Mouse (Mus musculus): ENCODE measurements around the gene Astl.

Astl gene

DNA sequence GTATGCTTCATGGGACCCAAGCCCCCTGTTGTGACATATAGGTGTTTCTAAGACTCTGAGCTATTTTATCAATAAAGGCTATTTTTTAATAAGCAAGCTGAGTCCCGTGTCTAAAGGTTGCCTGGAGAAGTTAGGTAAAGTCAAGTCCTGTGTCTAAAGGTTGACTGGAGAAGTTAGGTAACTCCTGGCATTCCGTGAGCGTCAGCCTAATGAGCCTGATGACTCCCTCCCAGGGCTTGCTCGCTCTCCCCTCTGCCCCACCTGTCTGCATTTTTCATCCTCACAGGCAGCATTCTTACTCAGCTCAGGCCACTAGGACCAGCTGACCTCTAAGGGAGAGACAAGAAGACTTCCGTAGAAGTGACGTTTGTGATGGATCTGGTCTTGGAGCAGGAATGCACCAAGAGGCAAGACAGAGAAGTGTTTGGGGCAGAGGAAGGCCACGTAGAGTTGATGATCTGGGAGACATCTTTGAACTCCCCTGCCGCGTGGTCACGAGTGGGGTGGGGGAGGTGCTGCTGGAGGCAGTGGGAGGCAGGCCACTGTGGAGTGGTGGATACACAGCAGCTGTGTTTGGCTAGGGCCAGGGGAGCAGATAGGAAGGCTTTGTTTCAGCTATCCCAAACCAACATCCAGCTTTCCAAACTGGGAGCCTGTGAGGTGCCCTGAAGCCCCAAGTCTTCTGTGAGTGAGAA, 28.8 kb downstream of the Astl start:
- DNase-seq (ENCODE audit: low spot score), result no peak

DNA sequence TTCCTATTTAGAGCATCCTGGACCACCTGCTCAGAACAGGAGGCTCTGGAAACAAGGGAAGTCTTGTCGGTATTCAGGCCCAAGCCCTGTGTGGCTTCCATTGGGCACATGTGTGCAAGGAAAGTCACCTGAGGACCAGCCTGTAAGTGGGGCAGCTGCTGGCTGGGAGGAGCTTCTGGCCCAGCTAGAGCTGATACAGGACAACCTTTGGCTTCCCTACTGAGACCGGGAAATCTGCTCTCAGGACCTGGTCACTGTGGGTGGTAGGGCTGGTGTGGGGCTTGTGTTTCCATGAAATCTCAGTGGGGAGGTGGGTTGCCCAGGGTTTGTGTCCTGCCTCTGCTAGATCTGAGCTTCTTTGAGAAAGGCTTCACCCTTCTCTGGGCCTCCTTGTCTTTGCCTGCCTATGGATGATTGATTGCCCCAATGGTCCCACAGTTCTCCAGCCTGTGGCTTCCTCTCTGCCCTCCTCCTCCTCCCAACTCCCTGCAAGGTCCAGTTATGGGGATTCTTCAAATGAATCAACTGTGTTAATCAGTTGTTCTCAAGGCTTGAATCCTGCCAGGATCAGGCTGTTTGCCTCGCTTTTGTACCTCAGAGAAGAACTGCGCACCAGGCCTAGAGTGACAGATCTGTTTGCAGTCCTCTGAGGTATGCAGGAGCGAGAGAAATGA, 31.4 kb downstream of the Astl start:
- DNase-seq (ENCODE audit: low spot score), result no peak

DNA sequence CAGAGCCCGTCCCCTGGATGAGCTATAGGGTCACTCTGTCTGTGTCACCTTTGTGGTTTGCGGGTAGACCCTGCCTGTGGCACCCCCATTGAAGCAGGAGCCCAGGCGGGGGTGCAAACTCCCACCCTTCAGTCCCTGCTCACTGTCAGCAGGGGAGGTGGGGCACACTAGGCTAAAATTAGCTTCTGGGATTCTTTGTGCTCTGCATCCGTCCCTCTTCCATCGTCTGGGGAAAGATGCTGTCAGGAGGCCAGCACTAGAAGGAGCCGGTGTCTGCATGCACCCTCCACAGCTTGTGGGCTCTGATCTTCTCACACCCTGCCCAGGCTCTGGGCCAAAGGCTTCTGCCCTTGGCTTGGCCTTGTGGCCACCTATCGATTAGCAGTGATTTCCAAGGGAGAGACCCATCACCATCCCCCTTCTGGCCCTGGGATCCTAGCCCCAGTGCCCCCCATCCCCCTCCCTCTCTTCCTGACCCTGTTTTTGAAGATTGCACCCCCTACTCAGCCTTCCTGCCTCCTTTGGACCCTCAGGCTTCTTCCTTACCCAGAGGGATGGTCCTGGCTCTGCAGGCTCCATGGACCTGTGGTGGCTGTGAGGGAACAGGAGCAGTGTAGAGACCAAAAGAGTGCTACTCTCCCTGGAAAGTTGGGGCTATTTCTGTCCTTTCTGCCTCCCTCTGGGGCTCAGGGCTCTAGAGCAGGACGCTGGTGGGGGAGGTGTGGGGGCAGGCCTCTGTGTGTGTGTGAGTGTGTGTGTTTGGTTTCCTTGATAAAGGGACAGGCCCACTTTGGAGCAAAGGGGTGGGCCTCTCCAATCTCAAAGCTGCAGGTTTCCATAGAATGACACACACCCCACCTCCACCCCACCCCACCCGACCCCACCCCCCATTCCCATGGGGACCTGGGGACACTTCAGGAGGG, 32.4 kb downstream of the Astl start:
- DNase-seq (ENCODE audit: low spot score), result no peak

DNA sequence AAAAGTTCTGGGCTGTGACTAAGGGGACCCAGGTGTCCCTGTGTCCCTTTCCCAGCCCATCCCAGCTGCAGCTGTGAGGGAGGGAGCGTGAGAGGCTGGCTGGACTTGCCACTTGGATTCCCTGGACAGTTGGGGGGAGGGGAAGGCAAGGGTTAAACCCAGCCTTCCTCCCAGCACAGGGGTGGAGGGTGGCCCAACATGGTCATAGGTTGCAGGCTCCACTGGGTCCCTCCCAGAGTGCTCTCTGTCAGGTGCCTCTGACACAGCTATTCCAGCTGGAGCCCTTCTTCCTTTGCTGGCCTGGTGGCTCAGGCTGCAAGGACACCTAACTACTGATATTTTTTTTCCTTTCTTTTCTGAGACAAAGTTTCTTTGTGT, 33.0 kb downstream of the Astl start:
- no peak for DNase-seq (ENCODE audit: low spot score)

DNA sequence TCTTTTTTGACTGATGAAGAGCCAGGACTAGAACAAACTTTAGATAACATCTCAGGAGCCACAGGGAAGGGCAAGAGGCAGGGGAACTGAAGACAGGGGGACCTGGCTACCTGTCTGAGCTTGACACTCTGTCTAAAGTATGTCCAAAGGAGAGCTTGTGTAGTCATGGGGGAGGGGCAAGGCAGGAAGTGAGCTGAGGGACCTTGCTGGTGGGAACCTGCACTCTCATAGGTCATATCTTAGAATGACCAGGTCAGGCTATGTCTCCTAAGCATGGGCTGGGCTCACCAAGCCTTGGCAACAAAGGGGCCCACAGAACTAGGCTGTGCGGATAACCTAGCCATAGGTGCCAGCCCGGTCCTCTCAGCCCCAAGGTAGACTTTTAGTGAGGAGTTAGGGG, 33.6 kb downstream of the Astl start:
- DNase-seq (ENCODE audit: low spot score), result no peak

DNA sequence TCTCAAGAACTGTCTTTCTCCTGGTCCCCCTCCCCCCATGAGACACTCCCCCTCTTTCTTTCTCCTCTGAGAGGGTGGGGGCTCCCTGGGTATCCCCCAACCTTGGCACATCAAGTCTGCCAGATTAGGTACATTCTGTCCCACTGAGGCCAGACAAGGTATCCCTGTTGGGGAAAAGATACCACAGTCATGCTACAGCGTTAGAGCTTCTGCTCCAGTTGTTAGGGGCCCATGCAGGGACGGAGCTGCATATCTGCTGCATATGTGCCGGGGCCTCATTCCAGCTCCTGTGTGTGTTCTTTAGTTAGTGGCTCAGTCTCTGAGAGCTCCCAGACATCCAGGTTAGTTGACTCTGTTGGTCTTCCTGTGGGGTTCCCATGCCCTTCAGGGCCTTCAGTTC, 35.7 kb downstream of the Astl start:
- DNase-seq (ENCODE audit: low spot score), result no peak

DNA sequence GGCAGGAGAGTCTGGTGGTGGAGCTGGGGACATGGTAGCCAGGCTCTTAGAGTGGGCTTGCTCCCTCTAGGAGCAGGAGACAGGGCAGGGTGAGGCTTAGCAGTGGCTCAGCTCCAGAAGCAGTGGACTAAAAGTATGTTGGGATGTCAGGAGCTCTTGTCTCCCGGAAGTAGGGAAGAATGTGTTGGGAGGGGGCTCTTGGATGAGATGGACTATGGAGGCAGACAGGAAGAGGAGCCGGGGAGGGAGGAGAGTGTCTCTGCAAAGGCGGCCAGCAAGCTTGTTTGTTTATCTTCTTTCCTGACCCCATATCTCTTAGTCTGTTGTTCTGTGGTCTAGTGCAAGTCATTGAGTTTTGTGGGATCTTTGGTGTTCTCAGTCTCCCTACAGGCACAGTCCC, 36.6 kb downstream of the Astl start:
- no peak for DNase-seq (ENCODE audit: low spot score)

DNA sequence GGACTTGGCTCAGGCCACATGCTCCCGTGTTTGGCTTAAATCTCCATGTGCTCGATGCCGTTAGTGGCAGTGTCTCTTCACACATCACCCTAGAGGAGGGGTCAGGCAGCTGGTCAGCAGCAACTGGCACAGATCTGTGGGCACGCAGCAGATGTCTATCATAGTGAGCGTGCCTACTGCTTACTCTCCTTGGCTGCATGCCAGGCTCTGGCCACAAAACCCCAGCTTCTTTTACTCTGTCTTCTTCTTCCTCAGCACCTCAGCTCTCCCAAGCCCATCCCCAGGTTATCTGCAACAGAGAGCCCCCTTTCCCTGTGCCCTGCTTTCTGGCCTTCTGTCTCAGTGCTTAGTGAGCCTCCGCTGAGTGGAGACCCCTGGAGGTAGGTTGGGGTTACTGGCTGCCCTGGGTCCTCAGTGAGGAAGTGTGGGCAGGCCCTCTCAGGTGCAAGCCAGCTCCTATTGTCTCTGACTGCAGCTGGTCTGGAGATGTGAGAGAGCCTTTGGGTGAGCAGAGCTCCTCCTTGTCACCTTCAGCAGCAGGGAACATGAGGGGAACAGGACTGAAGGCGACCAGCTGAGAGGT, 37.4 kb downstream of the Astl start:
- no peak for DNase-seq (ENCODE audit: low spot score)

DNA sequence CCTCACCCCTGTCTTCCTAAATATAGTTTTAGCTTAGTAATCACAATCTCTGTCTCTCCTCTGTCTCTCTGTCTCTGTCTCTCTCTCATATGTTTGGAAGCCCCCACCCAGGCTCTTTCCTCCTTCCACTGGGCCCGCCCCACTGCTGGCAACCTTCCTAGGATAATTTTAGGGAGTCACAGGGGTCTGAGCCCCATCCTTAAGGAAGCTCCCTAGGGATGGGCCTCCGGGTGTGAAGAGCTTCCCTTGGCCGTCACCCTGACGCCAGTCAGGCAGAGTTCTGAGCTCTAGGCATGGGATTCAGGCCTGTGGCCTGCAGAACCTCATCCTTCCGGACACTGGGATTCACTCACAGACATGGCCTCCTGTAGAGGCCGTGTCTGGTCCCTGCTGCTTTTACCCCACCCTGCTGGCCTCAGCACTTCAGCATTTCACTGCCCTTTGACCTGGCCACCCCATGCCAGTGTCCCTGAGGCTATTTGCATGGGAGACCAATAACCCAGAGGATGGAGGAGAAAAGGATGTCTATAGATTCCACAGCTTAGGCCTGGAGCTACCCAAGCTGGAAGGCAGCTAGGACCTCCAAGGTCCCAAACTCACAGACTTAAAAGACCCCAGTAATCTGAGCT, 38.1 kb downstream of the Astl start:
- DNase-seq (ENCODE audit: low spot score), result no peak

DNA sequence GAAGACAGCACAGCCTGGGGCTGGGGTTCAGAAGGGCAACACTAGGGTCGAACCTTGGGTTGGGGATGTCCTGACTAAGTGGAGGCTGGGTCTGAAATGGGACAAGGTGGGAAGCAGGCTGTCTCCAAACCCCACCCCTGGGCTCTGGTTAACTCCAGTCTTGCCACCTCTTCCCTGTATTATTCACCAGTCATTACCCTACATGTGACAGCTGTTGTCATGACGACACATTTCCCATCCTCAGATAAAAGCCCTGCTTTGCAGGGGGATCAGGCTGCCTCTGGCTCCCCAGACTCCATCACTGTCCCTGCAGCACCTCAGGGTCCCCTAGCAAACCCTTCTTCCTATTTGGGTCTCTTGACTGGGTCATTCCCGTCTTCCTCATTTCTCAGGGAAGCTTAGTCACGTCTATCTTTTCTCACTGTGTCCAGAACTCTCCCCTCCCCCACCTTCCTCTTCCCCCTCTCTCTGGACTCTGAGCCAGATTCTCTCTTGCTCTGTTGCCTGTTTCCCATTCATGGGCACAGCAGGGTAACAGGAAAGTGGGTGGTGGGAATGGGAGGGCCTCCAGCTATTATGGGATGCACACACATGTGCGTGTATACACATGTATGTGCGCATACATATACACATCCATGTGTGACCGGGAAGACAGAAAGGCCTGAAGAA, 39.6 kb downstream of the Astl start:
- no peak for DNase-seq (ENCODE audit: low spot score)

DNA sequence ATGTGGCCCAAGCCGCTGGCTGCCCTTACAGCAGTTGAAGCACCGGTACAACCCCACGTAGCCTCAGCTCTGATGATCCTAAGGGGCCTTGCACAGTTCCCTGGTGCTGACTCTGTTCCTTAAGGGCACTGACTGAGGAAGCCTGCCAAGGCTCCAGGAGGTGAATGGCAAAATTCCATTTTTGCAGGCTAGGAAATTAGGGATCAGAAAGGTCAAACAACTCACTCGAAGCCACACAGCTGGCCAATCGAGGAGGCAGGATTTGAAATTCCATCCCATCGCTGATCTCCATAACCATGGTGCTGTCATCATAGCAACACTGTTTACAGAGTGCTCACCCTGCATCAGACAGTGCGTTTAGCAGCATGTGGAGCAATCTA, 40.2 kb downstream of the Astl start:
- no peak for DNase-seq (ENCODE audit: low spot score)

DNA sequence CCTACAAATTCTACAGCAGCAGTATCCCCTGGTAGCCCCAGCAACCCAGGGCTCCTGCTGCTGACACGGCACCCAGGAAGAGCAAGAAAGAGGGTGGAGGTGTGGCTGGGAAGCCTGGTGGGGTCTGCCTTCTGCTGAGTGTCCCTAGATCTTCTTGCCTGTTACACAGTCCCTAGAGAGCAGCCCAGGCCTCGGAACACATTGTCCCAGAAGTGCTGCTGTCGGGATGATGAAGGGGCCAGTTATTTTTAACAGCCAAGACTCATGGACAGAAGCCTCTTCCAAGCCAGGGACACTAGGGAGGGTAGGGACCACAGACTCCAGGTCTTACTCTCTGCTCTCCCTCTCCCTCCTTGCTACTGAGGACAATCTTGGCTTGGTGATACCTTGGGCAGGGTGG, 40.8 kb downstream of the Astl start:
- DNase-seq (ENCODE audit: low spot score), result no peak

DNA sequence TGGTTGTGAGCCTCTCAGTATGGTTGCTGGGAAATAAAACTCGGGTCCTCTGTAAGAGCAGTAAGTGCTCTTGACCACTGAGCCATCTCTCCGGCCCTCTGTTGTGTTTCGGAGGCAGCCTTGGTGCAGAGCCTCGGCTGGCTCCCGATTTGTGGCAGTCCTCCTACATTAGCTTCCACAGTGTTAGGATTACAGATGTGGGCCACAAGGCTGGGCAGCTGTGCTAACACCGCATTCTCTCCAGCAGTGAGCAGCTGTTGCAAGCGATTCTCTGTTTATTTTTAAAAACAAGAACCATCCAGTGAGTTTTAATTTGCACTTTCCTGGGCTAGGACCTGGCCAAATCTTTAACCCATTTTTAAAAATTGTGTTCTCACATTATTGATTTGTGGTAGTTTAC, 45.4 kb downstream of the Astl start:
- no peak for DNase-seq (ENCODE audit: low spot score)

DNA sequence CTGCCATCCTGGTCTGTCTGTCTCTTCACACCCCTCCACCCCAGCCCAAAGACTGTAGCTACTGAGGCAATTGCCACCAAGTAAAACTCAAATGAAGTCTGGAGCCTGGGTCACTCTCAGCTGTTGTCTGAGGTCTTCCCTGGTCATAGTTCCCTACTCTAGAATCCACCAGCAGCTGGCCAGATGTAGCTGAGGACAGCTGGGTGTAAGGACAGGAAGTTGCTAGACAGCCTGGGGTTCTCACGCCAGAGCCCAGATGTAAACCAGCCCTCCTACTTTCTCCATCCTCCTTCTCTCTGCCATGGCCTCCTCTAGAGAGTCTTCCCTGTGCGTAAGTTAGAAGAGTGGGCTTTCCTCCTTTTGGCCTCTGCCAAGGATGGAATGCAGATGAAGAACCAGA, 49.1 kb downstream of the Astl start:
- no peak for DNase-seq (ENCODE audit: low spot score)

DNA sequence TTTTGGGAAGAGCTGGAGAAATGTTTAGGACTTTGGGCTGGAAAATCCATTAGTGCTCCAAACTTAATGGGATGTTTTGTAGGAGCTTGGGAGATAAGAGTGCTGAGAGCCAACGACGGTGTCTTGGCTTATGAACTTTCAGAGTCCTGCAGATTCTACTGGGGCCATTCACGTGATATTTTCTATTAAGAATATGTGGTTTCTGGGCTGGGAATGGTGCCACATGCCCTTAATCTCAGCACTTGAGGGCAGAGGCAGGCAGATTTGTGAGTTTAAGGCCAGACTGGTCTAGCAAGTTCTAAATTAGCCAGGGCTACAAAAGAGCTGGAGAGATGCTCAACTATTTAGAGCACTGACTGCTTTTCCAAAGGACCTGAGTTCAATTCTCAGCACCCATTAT, 51.9 kb downstream of the Astl start:
- DNase-seq (ENCODE audit: low spot score), result no peak

DNA sequence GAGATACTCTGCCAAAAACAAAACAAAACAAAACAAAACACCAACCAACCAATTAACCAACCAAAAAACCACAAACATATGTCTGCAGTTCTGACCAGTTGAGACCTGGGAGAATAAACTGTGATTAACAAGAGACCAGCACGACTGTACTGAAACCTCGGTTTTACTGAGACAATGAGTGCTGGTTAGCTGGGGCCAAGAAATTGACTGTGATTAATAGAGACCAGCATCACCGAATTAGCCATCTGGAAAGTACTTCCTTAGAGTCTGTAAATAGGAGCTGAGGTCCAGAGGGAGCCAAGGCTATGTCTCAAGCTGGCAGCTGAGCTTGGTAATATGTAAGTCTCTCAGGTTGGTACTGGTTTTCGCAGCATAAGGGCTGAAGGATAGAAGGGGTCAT, 52.4 kb downstream of the Astl start:
- no peak for DNase-seq (ENCODE audit: low spot score)

DNA sequence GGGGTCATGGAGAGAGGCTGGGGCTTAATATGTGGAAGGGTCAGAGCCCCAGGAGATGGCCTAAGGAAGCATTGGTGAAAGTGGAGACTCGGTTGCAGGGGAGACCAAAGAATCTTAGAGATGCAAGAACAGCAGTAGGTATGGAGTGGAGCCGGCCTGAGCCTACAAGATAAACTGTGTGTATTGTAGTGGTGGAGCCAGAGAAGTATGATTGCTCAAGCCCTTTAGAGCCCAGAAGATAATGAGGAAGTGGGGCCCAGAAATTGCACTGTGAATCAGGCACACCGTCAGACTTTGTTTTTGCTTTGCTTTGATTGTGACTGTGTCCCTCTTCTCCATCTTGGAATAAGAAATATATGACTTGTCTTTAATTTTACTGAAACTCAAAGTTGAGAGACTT, 52.9 kb downstream of the Astl start:
- DNase-seq (ENCODE audit: low spot score), result no peak

DNA sequence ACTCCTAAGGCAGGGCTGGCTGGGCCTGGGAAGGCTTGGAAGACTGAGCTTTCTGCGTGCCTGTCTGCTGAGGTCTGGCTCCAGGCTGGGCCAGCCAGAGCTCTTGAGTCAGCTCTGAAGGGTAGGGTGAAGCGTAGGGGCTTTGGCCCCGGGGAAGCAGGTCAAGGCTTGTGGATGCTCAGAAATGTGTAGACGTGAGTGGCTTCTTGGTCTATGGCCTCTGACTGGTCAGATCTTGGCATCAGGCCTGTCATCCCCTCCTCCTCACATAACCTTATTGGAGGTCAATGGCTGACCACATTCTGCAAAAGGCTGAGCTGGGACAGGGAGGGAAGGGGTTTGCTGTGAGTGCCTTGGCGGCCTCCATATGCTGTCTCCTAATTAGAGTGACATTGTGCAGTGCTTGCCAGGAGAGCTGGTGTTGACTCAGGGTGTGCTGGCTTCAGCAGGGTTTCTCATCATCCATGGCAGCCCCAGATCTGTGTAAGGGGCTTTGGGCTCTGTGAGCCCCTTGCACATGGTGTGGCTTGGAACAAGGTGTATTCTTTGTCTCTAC, 56.2 kb downstream of the Astl start:
- DNase-seq (ENCODE audit: low spot score), result no peak

DNA sequence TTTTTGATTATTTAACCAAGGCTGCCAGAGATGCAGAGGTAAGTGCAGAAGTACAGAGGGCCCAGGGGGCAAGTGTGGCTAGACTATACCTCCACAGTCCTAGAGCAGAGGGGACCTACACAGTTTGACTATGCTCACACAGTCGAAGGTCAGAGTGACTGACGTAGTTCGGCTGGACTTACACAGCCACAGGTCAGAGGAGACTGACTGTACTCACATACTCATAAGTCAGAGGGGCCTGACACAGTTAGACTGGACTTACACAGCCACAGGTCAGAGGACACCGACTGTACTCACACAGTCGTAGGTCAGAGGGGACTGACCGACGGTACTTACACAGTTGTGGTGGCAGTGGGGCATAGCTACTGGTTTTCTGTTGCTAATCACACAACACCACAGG, 60.3 kb downstream of the Astl start:
- no peak for DNase-seq (ENCODE audit: low spot score)
